Mouse (Mus musculus) small intestine, adult 2 months (tissue): ENCODE measurements around the gene Zhx3. TPM values are rescaled to one million over a fixed set of nuclear protein-coding genes. Genes with fewer than 3 reads are reported as not detected.

Experiments
- H3K27ac ChIP-seq: fragments of 200-500 bp; 2 replicates; pipeline ENCODE4 v1.5.1; 2012; ENCODE audit warnings: low read depth, low read length, control low read depth, inconsistent platforms; ENCODE audit not compliant: insufficient read depth
- H3K27me3 ChIP-seq: fragments of 200-500 bp; 2 replicates; pipeline ENCODE4 v1.6.1; 2012; ENCODE audit warnings: mild to moderate bottlenecking, moderate library complexity, low read length, inconsistent platforms; ENCODE audit not compliant: control insufficient read depth, insufficient read depth
- H3K36me3 ChIP-seq: fragments of 200-500 bp; 2 replicates; pipeline ENCODE4 v1.6.1; 2012; ENCODE audit warnings: mild to moderate bottlenecking, low read length, control low read depth, inconsistent platforms; ENCODE audit not compliant: control insufficient read depth, insufficient read depth
- H3K4me1 ChIP-seq: fragments of 200-500 bp; 2 replicates; pipeline ENCODE4 v1.6.1; 2012; ENCODE audit warnings: low read length, inconsistent platforms, mixed read lengths; ENCODE audit not compliant: control insufficient read depth, insufficient read depth, insufficient read length
- H3K4me3 ChIP-seq: fragments of 200-500 bp; 2 replicates; pipeline ENCODE4 v1.5.1; 2012; ENCODE audit warnings: low read depth, mild to moderate bottlenecking, control low read depth, inconsistent platforms, low read length, moderate library complexity
- CTCF ChIP-seq: fragments of 200-500 bp; IDR thresholded peaks from 2 replicates; pipeline ENCODE4 v1.5.1; 2012; ENCODE audit warnings: low read depth, mild to moderate bottlenecking, control low read depth, inconsistent platforms, low read length, moderate library complexity, mixed read lengths; ENCODE audit not compliant: insufficient replicate concordance, insufficient read length; ENCODE audit errors: extremely low read depth
- POLR2A ChIP-seq: fragments of 200-500 bp; IDR thresholded peaks from 2 replicates; pipeline ENCODE4 v1.6.1; 2012; ENCODE audit warnings: low read depth, mild to moderate bottlenecking, control low read depth, inconsistent platforms, low read length, moderate library complexity
- WGBS: fragments of 180-500 bp; shearing (Covaris S2); methylation state at CpG from one replicate; pipeline ENCODE4 v1.1.7; 2018; 5-methylcytosine and 5-hydroxymethylcytosine counted together
- polyA plus RNA-seq: library from polyadenylated mRNA; depleted of rRNA; stranded (reverse); fragments of >200 nt; gene quantifications from 2 replicates; pipeline ENCODE4 v1.2.3, GENCODE M21; 2012

The Zhx3 gene
- polyA plus RNA-seq, 1 experiment: 6.2 TPM

DNA sequence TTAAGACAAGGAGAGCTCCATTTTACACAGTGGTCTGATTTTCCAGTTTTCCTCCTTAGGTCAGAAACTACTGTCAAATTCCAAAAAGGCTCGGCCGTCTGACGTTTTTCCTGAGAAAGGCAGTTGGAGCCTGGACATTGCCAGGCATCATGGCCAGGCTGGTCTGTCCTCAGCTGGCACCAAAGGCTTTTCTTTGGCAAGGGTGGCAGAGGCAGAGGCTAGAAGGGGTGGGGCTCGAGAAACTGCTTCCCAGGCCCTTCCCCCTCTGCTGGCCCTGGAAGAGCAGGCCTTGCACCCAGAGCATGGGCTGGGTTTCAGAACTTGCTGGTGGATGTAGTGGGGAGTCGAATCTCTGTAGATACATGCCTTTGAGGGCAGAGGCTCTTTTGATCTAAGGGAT is 9.6 kb upstream of the Zhx3 start:
- Histone ChIP-seq H3K36me3 (no peaks in the 10 kb centered on the region), H3K4me1 (peaks cover 2% of the 10 kb centered on the region; the same call in 1 of the 2 replicates), H3K27me3 (no peaks in the 10 kb centered on the region), H3K27ac (no peak overlapping the region), H3K4me3 (no peak overlapping the region)
- 75% methylated on average over 5 of the region's 5 CpGs for WGBS
- no peak for TF ChIP-seq POLR2A
- no peak for TF ChIP-seq CTCF

- Histone ChIP-seq H3K4me1 (no peaks in the 10 kb centered on the region), H3K36me3 (no peaks in the 10 kb centered on the region), H3K27me3 (no peaks in the 10 kb centered on the region), H3K27ac (no peak overlapping the region), H3K4me3 (no peak overlapping the region)
- TF ChIP-seq CTCF (no peak), POLR2A (no peak)
- 44% methylated on average over 6 of the region's 6 CpGs for WGBS
These were observed 8.8 kb upstream of the Zhx3 start for GRCm38 (mm10) chr2:160881462-160882101.

GRCm38 (mm10) chr2:160880453-160881195 is 7.8 kb upstream of the Zhx3 start, which contains the start of gene Lpin3:
TSS of gene Lpin3 (plus strand) at chr2:160880670.
- Histone ChIP-seq H3K27ac (peak within 1 kb of the TSS; percentile 17), H3K27me3 (no peaks in the 10 kb centered on the region), H3K36me3 (no peaks in the 10 kb centered on the region), H3K4me1 (no peaks in the 10 kb centered on the region), H3K4me3 (no peak within 1 kb of the TSS)
- TF ChIP-seq CTCF: no peak
- no peak for TF ChIP-seq POLR2A
- WGBS: 67% methylated on average over 13 of the region's 13 CpGs

GRCm38 (mm10) chr2:160876115-160876514 is 3.3 kb upstream of the Zhx3 start:
- WGBS: 93% methylated on average over 4 of the region's 4 CpGs

GRCm38 (mm10) chr2:160874231-160874877 is 1.6 kb upstream of the Zhx3 start:
- H3K27ac ChIP-seq: peak overlapping the region; percentile 32; the same call in 1 of the 2 replicates
- WGBS: 70% methylated on average over 5 of the region's 5 CpGs
- TF ChIP-seq CTCF: no peak
- no peak for TF ChIP-seq POLR2A

More at GRCm38 (mm10) chr2:160876115-160876514, 3.3 kb upstream of the Zhx3 start:
- no peaks in the 10 kb centered on the region for H3K36me3 ChIP-seq
- TF ChIP-seq POLR2A (no peak), CTCF (no peak)
- no peaks in the 10 kb centered on the region for H3K27me3 ChIP-seq
- H3K27ac ChIP-seq: no peak overlapping the region
- H3K4me3 ChIP-seq: no peak overlapping the region
- no peaks in the 10 kb centered on the region; the same call in 1 of the 2 replicates for H3K4me1 ChIP-seq

DNA sequence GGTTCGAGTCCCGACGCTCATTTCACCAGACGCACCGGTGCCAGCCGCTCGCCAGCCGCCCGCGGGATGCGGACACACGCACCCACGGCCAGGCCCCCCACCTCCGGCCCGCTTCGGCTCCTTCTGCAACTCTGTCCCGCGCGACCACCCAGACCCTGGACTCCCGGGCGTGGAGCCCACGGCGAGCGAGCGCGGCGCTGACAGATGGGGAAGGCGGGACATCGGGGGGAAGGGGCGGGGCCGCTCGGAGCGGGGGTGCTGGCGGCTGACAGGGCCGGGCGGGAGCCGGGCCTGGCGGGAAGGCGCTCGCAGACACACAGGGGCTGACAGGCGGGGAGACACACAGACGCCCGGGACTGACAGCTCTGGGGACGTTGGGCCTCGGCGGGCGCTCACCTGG is 403 bp downstream of the Zhx3 start:
- no peak for TF ChIP-seq POLR2A
- TF ChIP-seq CTCF: no peak
- WGBS: under 1% methylated on average over 38 of the region's 47 CpGs
- H3K4me3 ChIP-seq: peak overlapping the region; percentile 100
- peaks cover 2% of the 10 kb centered on the region for H3K4me1 ChIP-seq
- H3K27me3 ChIP-seq: no peaks in the 10 kb centered on the region
- H3K36me3 ChIP-seq: no peaks in the 10 kb centered on the region
- H3K27ac ChIP-seq: peak overlapping the region; percentile 80

More at GRCm38 (mm10) chr2:160874231-160874877, 1.6 kb upstream of the Zhx3 start:
- Histone ChIP-seq H3K36me3 (no peaks in the 10 kb centered on the region), H3K4me3 (no peak overlapping the region), H3K27me3 (no peaks in the 10 kb centered on the region), H3K4me1 (peaks cover 2% of the 10 kb centered on the region)

- WGBS: 64% methylated on average over 3 of the region's 3 CpGs
- no peak overlapping the region for H3K27ac ChIP-seq
- peaks cover 2% of the 10 kb centered on the region for H3K4me1 ChIP-seq
- no peak for TF ChIP-seq POLR2A
- TF ChIP-seq CTCF: no peak
- no peaks in the 10 kb centered on the region for H3K36me3 ChIP-seq
- no peak overlapping the region for H3K4me3 ChIP-seq
- no peaks in the 10 kb centered on the region for H3K27me3 ChIP-seq
These were observed 1.5 kb downstream of the Zhx3 start for GRCm38 (mm10) chr2:160871310-160871709.
